Mouse (Mus musculus) ES-Bruce4 (cell line): Measurements from ENCODE around the gene Gli2.

Source experiments
- CTCF ChIP-seq: IDR thresholded peaks from one replicate; pipeline ENCODE4 v1.8.1; 2011; ENCODE audit warnings: low read depth, low read length
- EP300 ChIP-seq: IDR thresholded peaks from 2 replicates; pipeline ENCODE4 v1.6.1; 2011; ENCODE audit warnings: low read depth, low read length; ENCODE audit not compliant: insufficient read depth
- POLR2A ChIP-seq: IDR thresholded peaks from one replicate; pipeline ENCODE4 v1.8.1; 2011; ENCODE audit warnings: low read length; ENCODE audit not compliant: insufficient read depth

DNA sequence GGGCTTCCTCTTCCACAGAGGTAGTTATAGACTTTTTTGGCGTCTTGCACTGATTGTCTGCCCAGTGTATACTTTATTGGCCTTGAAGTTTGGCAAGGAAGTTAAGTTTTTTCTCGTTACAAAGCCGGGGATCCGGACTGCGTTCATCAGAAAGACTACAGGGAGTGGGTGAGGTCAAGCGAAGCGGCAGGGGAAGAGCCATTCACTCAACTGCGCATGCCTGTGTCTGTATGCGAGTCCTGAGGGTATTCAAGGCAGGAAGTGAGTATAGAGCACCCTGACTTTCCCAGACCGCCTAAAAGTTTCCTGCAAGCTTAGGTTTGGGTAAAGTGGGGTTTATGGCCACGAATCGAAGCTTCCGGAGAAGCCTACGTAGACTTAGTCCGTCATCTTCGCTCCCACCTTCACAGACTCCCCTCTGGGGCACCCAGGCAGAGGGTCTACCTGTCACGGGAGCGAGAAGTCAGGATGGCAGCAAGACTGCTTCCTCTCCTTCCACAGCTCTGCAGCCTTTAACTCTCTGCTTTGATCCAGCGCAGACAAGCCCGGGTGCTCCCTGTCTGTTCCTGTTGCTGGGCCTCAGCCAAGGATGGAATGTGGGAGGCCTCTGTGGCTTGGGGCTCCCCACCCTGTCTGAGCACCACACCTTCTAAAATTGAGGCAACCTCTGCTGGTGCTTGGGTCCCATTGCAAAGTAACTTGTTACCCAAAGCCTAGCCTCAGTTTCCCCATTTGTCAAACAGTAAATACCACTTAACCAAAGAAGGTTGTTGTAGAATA is 11.7 kb upstream of the Gli2 start:
- TF ChIP-seq POLR2A (no peak), CTCF (no peak), EP300 (no peak)
